Mouse (Mus musculus) hindbrain, postnatal 0 days (tissue): ENCODE measurements around the gene Btbd9. TPM values are rescaled to one million over a fixed set of nuclear protein-coding genes. Genes with fewer than 3 reads are reported as not detected.
"Not testable (repeated sequence)": the region's sequence is repeated elsewhere in the genome, so short reads cannot be mapped to it uniquely, and the experiment has no call there.

ENCODE experiments used
- ATAC-seq: fragments of 200-750 bp; cut with Nextera tagmentation; 2 replicates; pipeline ENCODE4 v1.8.0; 2017; ENCODE audit warnings: mild to moderate bottlenecking, moderate TSS enrichment, moderate library complexity
- DNase-seq: peaks from one replicate; pipeline ENCODE4 v3.0.0-alpha.2; 2015; ENCODE audit warnings: low spot score
- H3K27ac ChIP-seq: fragments of 300-500 bp; sonication (generic); 2 replicates; pipeline ENCODE4 v1.5.1; 2014; ENCODE audit warnings: mild to moderate bottlenecking
- H3K27me3 ChIP-seq: fragments of 300-500 bp; sonication (generic); 2 replicates; pipeline ENCODE4 v1.6.1; 2014; ENCODE audit warnings: low read length, mixed read lengths; ENCODE audit not compliant: insufficient read depth
- H3K36me3 ChIP-seq: fragments of 300-500 bp; sonication (generic); 2 replicates; pipeline ENCODE4 v1.6.1; 2014; ENCODE audit warnings: low read length, mixed read lengths; ENCODE audit not compliant: insufficient read depth
- H3K4me1 ChIP-seq: fragments of 300-500 bp; sonication (generic); 2 replicates; pipeline ENCODE4 v1.6.1; 2014; ENCODE audit warnings: antibody characterized with exemption, low read length, mixed read lengths; ENCODE audit not compliant: insufficient read depth
- H3K4me2 ChIP-seq: fragments of 300-500 bp; sonication (generic); 2 replicates; pipeline ENCODE4 v1.6.1; 2014; ENCODE audit warnings: low read depth, mild to moderate bottlenecking, low read length, moderate library complexity, mixed read lengths
- H3K4me3 ChIP-seq: fragments of 300-500 bp; sonication (generic); 2 replicates; pipeline ENCODE4 v1.5.1; 2014; ENCODE audit warnings: low read length
- H3K9ac ChIP-seq: fragments of 300-500 bp; sonication (generic); replicated peaks from 2 replicates; pipeline ENCODE4 v1.6.1; 2014; ENCODE audit warnings: mild to moderate bottlenecking, low read length, moderate library complexity, mixed read lengths
- H3K9me3 ChIP-seq: fragments of 300-500 bp; sonication (generic); 2 replicates; pipeline ENCODE4 v1.6.1; 2016; ENCODE audit warnings: low read length, mixed read lengths
- CTCF ChIP-seq: IDR thresholded peaks from 2 replicates; pipeline ENCODE4 v1.5.1; 2016; ENCODE audit warnings: antibody characterized with exemption, control low read depth, low read depth
- WGBS: fragments of 180-500 bp; shearing (Covaris S2); extraction: QIAGEN DNeasy Blood & Tissue Kit; methylation state at CpG from one replicate; pipeline ENCODE4 v1.1.7; 2014; 5-methylcytosine and 5-hydroxymethylcytosine counted together
- polyA plus RNA-seq: library from polyadenylated mRNA; unstranded; fragments of >200 nt; fragmentation: Nextera tagmentation; extraction: Ambion mirVana; gene quantifications from 2 replicates; pipeline ENCODE4 v1.2.1, GENCODE M21; 2015
- total RNA-seq: library from RNA; depleted of rRNA; stranded (reverse); fragments of >200 nt; gene quantifications from 2 replicates; pipeline ENCODE4 v1.2.3, GENCODE M21; 2014

Btbd9 gene
- total and polyA plus RNA-seq, 2 experiments from 2014 or later, result 67.7 to 122 TPM

- no peak for TF ChIP-seq CTCF
- Histone ChIP-seq H3K9me3 (no peaks in the 10 kb centered on the region), H3K27ac (no peak overlapping the region), H3K4me1 (no peaks in the 10 kb centered on the region), H3K4me3 (no peak overlapping the region), H3K9ac (no peak overlapping the region), H3K36me3 (0 out of 2 replicates have a peak, but pooled peaks cover 4% of the 10 kb centered on the region), H3K4me2 (no peak overlapping the region), H3K27me3 (no peaks in the 10 kb centered on the region)
- DNase-seq, result no peak
- WGBS, result 52% methylated on average over 6 of the region's 6 CpGs
- no peak for ATAC-seq
These were observed 50.6 kb downstream of the Btbd9 start for GRCm38 (mm10) chr17:30525405-30526295.

- Histone ChIP-seq H3K4me3 (no peak overlapping the region), H3K27me3 (no peaks in the 10 kb centered on the region), H3K9ac (no peak overlapping the region), H3K36me3 (0 out of 2 replicates have a peak, but pooled peaks cover 4% of the 10 kb centered on the region), H3K4me1 (no peaks in the 10 kb centered on the region), H3K9me3 (no peaks in the 10 kb centered on the region), H3K27ac (no peak overlapping the region), H3K4me2 (no peak overlapping the region)
- no peak for DNase-seq
- WGBS, result 73% methylated on average over 7 of the region's 7 CpGs
- no peak for TF ChIP-seq CTCF
- no peak for ATAC-seq
These were observed 51.8 kb downstream of the Btbd9 start for GRCm38 (mm10) chr17:30524451-30524850.

GRCm38 (mm10) chr17:30523783-30524182 is 52.5 kb downstream of the Btbd9 start:
- Histone ChIP-seq H3K36me3 (0 out of 2 replicates have a peak, but pooled peaks cover 4% of the 10 kb centered on the region), H3K9ac (no peak overlapping the region), H3K27ac (no peak overlapping the region), H3K4me3 (no peak overlapping the region), H3K4me2 (no peak overlapping the region), H3K4me1 (no peaks in the 10 kb centered on the region), H3K9me3 (no peaks in the 10 kb centered on the region), H3K27me3 (no peaks in the 10 kb centered on the region)
- no peak for ATAC-seq
- no peak for DNase-seq
- WGBS, result 64% methylated on average over 2 of the region's 2 CpGs
- no peak for TF ChIP-seq CTCF

- DNase-seq (no peak), ATAC-seq (no peak)
- H3K36me3 ChIP-seq, result 0 out of 2 replicates have a peak, but pooled peaks cover 4% of the 10 kb centered on the region
- H3K4me3 ChIP-seq, result no peak overlapping the region
- 93% methylated on average over 9 of the region's 9 CpGs for WGBS
- H3K9me3 ChIP-seq, result no peaks in the 10 kb centered on the region
- no peaks in the 10 kb centered on the region for H3K27me3 ChIP-seq
- no peak overlapping the region for H3K27ac ChIP-seq
- H3K4me1 ChIP-seq, result no peaks in the 10 kb centered on the region
- no peak overlapping the region for H3K9ac ChIP-seq
- no peak overlapping the region for H3K4me2 ChIP-seq
- TF ChIP-seq CTCF, result no peak
These were observed 53.7 kb downstream of the Btbd9 start for GRCm38 (mm10) chr17:30522406-30523078.

- H3K9ac ChIP-seq, DNase-seq, H3K4me3 ChIP-seq, H3K36me3 ChIP-seq, H3K27me3 ChIP-seq, H3K4me2 ChIP-seq, H3K4me1 ChIP-seq, H3K27ac ChIP-seq, ATAC-seq, H3K9me3 ChIP-seq: not testable (repeated sequence)
- WGBS, result 77% methylated on average over 2 of the region's 2 CpGs
These were observed 57.1 kb downstream of the Btbd9 start for GRCm38 (mm10) chr17:30519172-30519512.

GRCm38 (mm10) chr17:30518431-30519171 is 57.7 kb downstream of the Btbd9 start:
- Histone ChIP-seq H3K4me1 (no peaks in the 10 kb centered on the region), H3K4me3 (no peak overlapping the region), H3K4me2 (no peak overlapping the region), H3K9ac (no peak overlapping the region), H3K9me3 (no peaks in the 10 kb centered on the region), H3K27ac (no peak overlapping the region), H3K27me3 (no peaks in the 10 kb centered on the region), H3K36me3 (peaks cover 6% of the 10 kb centered on the region; the same call in 1 of the 2 replicates)
- TF ChIP-seq CTCF, result no peak
- ATAC-seq (no peak), DNase-seq (no peak)
- 80% methylated on average over 8 of the region's 8 CpGs for WGBS
